Mouse (Mus musculus) induced T-regulatory cell, adult 2 months (primary cell): ENCODE results near the gene Klk8.

Source experiments
- DNase-seq: peaks from one replicate; pipeline ENCODE4 v3.0.0-alpha.2; 2012; ENCODE audit warnings: low read depth

Gene Klk8

GRCm38 (mm10) chr7:43797333-43797769 is at the start of gene Klk8:
Gene Klk8 (plus strand): TSS chr7:43797577.
- DNase-seq, result peak; percentile 82

GRCm38 (mm10) chr7:43747788-43748187 is 49.6 kb upstream of the Klk8 start:
- no peak for DNase-seq

DNA sequence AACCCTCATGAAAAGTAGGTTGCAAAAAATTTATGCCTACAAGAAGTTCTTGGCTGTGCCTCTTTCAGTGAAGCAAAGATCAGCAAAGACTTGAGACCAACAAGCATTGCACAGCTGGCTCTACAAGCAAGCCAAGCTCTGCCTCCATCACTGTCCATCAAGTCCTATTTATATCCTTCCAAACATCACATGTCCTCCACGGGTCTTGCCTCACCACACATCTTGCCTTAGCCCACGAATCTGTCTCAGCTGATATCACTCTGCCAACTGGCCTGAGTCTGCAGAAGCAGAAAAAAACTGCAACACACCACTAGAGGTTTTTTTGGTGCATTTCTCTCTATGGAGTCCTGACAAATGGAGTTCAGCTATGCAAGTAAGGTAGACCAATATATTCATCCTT is 44.6 kb upstream of the Klk8 start:
- DNase-seq, result no peak

- no peak for DNase-seq
These were observed 30.9 kb upstream of the Klk8 start for GRCm38 (mm10) chr7:43766484-43766883.

- DNase-seq, result no peak
These were observed 28.8 kb upstream of the Klk8 start, which contains the start of gene Klk12 for GRCm38 (mm10) chr7:43768597-43768996. Gene Klk12 (plus strand): TSS chr7:43768897.

- no peak for DNase-seq
These were observed 27.7 kb upstream of the Klk8 start for GRCm38 (mm10) chr7:43769636-43770035.

DNA sequence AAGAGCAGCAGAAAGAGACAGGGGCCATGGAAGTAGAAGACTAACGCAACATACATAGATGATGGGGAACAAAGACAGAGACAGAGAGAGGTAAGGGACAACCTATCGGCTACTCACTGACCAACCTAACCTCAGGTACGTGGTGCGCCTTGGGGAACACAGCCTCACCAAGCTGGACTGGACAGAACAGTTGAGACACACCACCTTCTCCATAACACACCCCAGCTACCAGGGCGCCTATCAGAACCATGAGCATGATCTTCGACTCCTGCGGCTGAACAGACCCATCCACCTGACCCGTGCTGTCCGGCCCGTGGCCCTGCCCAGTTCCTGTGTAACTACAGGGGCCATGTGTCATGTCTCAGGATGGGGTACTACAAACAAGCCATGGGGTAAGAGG is 26.7 kb upstream of the Klk8 start:
- DNase-seq, result no peak

DNA sequence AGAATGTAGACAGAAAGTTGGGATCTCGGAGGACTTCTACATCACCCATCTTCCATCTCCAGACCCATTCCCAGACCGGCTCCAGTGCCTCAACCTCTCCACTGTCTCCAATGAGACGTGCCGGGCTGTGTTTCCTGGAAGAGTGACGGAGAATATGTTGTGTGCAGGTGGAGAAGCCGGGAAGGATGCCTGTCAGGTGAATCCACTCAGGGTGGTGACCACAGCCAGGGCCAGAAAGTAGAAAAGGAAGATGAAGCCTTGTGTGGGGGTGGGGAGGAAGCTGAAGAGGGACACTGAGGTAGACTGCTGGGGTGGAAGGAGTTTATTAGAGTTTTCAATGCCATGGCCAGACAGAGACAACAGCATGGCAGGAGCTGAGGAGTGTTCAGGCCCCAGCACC is 25.5 kb upstream of the Klk8 start:
- no peak for DNase-seq

DNA sequence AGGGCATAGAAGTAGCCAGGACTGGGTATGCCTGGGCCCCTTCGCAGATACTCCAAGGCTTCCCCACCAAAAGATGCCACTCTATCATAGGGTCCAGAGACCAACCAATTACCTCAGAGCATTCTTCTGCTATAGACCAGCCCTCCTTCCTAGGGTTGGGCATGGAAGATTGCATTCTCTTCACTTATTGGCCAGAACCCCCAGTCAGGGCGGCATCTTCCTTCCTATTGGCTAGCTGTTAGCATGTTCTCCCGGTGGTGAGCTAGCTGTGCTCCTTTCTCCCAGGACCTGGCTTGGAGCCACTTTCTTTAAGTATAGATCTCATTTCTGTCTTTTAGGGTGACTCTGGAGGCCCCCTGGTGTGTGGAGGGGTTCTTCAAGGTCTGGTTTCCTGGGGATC is 24.5 kb upstream of the Klk8 start:
- DNase-seq, result no peak

- no peak for DNase-seq
These were observed 23.0 kb upstream of the Klk8 start, which contains the start of gene Klk11 for GRCm38 (mm10) chr7:43774364-43774763. Gene Klk11 (plus strand): TSS chr7:43774604.

DNA sequence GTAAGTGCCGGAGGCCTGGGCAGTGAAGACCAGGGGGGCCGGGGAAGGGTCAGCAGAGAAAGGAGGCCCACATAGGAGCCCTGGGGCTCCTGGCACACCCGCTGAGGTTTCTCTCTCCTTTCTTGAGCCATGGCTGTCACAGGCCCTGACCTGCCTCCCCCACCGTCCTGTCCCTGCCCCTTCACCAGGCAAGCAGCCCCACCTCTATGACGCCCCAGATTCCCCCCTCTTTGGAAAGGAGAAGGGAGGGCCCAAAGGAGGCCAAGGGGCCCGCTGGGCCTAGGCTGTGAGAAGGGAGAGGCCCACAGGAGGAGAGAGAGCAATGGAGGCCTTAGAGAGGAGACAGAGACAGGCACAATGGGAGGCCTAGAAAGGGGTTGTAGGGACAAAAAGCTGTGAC is 22.6 kb upstream of the Klk8 start:
- DNase-seq, result no peak

DNA sequence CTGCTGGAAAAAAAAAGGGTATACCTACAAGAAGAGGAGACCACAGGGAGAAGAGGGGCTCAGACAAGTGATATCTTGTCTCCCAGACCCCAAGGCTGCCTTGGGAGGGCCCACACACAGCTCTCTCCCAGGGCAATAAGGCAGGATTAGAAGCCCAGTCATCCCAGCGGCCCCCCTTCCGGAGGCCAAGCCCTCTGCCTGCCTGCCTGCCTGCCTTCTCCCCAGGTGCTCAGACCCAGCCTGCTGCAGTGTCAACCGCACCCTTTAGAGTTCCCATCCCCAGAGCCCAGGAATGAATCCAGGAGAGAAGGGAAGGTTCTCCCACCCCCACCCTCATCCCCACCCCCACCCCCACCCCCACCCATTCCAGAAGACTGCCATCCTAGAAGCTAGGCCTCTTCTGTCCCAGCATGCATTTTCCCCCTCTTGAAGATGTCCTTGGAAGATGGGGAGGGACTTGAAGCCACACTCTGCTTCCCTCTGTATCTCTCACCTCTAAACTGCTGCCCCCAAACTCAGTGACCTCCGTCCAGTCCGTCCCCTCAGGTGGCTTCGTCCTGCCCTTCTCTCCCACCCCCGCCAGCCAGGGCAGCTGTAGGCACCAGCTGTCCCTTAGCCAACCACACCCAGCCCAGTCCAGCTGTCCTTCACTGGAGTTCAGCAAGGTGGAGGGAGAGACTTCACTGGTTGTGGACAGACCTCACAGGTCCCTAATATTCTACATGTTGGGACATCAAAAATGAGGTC is 21.9 kb upstream of the Klk8 start:
- no peak for DNase-seq

GRCm38 (mm10) chr7:43776506-43776905 is 20.9 kb upstream of the Klk8 start:
- DNase-seq, result no peak

- no peak for DNase-seq
These were observed 20.0 kb upstream of the Klk8 start for GRCm38 (mm10) chr7:43777423-43777822.

DNA sequence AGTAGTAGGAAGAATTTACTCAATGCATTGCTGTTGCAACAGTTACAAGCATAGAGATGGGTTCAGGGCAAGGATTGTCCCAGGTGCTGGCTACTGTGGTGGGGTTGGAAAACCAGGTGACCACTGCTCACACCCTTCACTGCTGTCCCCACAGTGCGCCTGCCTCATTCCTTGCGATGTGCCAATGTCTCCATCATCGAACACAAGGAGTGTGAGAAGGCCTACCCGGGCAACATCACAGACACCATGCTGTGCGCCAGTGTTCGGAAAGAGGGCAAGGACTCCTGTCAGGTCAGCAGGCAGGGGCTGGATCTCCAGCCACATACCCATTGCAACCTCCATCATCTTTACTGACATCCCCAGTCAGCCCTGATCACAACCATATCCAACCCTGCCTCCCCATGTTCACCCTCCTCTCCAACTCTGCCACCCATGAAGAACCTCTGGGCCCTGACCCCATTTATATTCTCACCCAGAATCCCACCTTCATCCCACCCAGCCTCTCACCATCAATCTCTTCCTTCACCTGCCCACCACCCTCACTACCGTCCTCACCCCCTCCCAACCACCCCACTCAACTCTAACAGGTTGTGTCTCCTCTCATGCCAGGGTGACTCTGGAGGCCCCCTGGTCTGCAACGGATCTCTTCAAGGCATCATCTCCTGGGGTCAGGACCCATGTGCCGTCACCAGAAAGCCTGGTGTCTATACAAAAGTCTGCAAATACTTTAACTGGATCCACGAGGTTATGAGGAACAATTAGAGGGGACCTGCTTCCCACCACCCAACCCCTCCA is 19.0 kb upstream of the Klk8 start:
- DNase-seq, result no peak

- DNase-seq, result no peak
These were observed 17.1 kb upstream of the Klk8 start for GRCm38 (mm10) chr7:43780241-43780640.

- DNase-seq, result no peak
These were observed 16.6 kb upstream of the Klk8 start, which contains the start of gene Klk10 for GRCm38 (mm10) chr7:43780746-43781145. Gene Klk10 (plus strand): TSS chr7:43781035.

DNA sequence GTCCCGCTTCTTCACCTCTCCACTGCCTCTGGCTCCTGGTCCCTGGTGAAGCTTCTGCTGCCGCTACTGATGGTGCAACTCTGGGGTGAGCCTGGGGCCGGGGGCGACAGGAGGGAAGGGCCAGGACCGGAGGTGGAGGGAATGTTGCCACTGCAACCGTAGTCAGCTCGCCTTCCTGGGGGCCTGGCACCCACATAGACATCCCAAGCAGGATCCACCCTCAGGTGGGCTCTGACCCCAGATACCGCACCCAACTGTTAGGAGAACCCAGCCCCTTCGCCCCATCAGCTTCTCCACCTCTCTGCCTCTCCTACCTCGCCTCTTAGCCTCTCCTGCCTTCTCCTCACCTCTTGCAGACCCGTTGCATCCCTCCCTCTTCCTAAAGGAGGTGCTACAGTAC is 15.8 kb upstream of the Klk8 start:
- DNase-seq, result no peak

DNA sequence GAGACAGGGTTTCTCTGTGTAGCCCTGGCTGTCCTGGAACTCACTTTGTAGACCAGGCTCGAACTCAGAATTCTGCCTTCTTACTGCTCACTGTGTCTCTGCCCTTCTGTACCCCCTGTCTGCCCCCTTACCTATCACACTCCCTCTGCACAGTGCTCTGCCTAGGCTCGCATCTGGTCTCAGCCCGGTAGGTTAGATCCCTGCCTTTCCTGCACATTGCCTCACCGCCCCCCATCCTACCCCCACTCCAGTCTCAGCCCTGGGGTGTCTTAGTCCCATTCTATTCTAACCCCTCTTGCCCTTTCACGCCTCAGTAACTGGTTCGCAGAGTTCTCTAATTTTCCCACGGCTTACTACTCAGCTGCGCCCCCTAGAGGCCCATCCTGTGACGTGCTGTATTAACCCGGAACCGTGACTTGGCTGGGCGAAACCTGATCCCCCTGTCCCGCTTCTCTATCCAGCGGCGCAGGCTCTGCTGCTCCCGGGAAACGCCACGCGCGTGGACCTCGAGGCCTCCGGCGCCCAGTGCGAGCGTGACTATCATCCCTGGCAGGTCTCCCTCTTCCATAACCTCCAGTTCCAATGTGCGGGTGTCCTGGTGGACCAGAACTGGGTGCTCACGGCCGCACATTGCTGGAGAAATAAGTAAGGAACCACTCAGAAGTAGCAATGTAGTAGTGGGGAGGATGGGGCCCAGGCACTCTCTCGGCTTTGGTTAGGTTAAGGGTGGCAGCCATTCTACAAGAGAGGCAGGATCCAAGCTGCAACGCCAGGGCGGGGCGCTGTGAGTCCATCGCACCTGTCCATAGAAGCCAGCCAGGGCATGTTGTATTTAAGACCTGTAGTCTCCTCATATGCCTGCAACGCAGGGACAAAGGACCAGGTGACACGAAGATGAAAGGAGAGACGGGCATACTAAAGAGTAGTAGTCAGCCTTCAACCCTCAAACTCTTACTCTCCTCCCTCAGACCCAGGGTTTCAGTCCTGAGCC is 14.8 kb upstream of the Klk8 start:
- DNase-seq, result peak; percentile 88

GRCm38 (mm10) chr7:43785286-43785685 is 12.1 kb upstream of the Klk8 start:
- no peak for DNase-seq

DNA sequence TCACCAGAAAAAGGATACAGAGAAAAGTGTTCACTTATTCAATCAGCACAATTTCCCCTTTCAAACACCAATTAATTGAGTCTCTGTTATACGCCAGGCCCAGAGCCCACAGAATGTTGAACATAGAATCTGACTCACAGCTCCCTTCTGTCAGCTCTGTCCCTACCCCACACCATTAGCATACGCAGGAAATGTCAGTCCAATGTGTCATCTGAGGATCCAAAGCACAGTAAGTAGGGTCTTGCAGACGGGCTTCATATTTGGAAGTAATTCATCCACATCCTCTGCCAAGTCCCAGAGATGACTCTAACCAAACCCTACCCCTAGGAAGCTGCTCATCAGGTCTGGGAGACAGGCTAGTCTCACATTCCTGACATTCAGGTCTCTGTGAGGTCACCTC is 9.3 kb upstream of the Klk8 start:
- DNase-seq, result no peak

GRCm38 (mm10) chr7:43789295-43789694 is 8.1 kb upstream of the Klk8 start:
- DNase-seq, result no peak
